Mouse (Mus musculus) limb, embryonic 11.5 days (tissue): ENCODE data around the gene Apobec4. TPM values are rescaled to one million over a fixed set of nuclear protein-coding genes. Genes with fewer than 3 reads are reported as not detected.

Experiments
- ATAC-seq: fragments of 200-750 bp; cut with Nextera tagmentation; 2 replicates; pipeline ENCODE4 v1.8.0; 2017; ENCODE audit warnings: low read depth; ENCODE audit not compliant: insufficient number of reproducible peaks, low FRiP score, low TSS enrichment
- DNase-seq: peaks from one replicate; pipeline ENCODE4 v3.0.0-alpha.2; 2015; ENCODE audit warnings: low spot score
- H3K27ac ChIP-seq: fragments of 300-500 bp; sonication (generic); replicated peaks from 2 replicates; pipeline ENCODE4 v1.5.1; 2014; ENCODE audit warnings: low read depth, mild to moderate bottlenecking, low read length
- H3K27me3 ChIP-seq: fragments of 300-500 bp; sonication (generic); 2 replicates; pipeline ENCODE4 v1.6.1; 2014; ENCODE audit warnings: mild to moderate bottlenecking, low read length, mixed read lengths; ENCODE audit not compliant: control insufficient read depth, insufficient read depth
- H3K36me3 ChIP-seq: fragments of 300-500 bp; sonication (generic); 2 replicates; pipeline ENCODE4 v1.6.1; 2014; ENCODE audit warnings: mild to moderate bottlenecking, low read length, moderate library complexity, mixed read lengths; ENCODE audit not compliant: control insufficient read depth, insufficient read depth
- H3K4me1 ChIP-seq: fragments of 300-500 bp; sonication (generic); 2 replicates; pipeline ENCODE4 v1.6.1; 2014; ENCODE audit warnings: low read length, mixed read lengths; ENCODE audit not compliant: control insufficient read depth, insufficient read depth
- H3K4me2 ChIP-seq: fragments of 300-500 bp; sonication (generic); 2 replicates; pipeline ENCODE4 v1.6.1; 2014; ENCODE audit warnings: low read depth, mild to moderate bottlenecking, moderate library complexity; ENCODE audit not compliant: severe bottlenecking
- H3K4me3 ChIP-seq: fragments of 300-500 bp; sonication (generic); 2 replicates; pipeline ENCODE4 v1.5.1; 2014; ENCODE audit warnings: low read depth, low read length
- H3K9ac ChIP-seq: fragments of 300-500 bp; sonication (generic); 2 replicates; pipeline ENCODE4 v1.6.1; 2014; ENCODE audit warnings: mild to moderate bottlenecking, low read length
- H3K9me3 ChIP-seq: fragments of 300-500 bp; sonication (generic); 2 replicates; pipeline ENCODE4 v1.6.1; 2016; ENCODE audit warnings: low read length; ENCODE audit not compliant: control insufficient read depth
- WGBS: fragments of 180-500 bp; shearing (Covaris S2); extraction: QIAGEN DNeasy Blood & Tissue Kit; methylation state at CpG from one replicate; pipeline ENCODE4 v1.1.7; 2014; 5-methylcytosine and 5-hydroxymethylcytosine counted together
- polyA plus RNA-seq: library from polyadenylated mRNA; unstranded; fragments of >200 nt; fragmentation: Nextera tagmentation; extraction: Ambion mirVana; gene quantifications from 2 replicates; pipeline ENCODE4 v1.2.1, GENCODE M21; 2014

Gene Apobec4
- polyA plus RNA-seq, result 0.12 TPM in 1 of 2 replicates, not detected in the other

DNA sequence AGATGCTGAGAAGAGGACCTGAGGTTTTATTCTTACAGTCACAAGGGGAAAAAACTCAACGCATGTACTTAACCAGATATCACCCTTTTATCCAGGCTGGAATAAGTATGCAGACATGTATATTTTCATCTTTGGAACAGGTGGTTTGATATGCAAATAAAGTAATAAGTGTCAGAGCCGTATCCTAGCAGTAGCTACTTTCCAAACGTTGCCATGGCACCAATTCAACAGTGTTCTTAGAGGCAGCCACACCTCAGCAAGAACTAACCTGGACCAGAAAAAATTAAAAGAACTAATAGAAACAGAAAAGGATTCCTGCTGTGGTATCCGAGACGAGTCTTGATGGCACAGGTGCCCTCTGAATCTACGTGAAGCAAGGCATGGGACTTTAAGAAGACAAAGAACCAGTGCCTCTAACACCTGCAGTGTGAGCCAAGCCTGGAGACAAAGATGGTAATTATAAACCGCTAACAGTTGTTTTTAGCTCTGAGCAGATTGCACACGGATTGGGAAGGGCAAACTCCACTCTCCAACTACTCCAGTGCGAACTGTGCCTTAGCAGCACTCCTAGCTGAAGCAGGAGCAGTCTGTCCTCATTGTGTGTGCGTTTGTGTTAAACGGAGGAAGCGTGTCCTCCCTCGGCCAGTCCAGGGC lies at the start of gene Apobec4:
Apobec4 (plus strand) TSS at position 240 of the 654 bp plus-strand sequence.
- no peak within 1 kb of the TSS for H3K27ac ChIP-seq
- H3K9me3 ChIP-seq, result no peaks in the 10 kb centered on the region
- ATAC-seq, result no peak
- H3K9ac ChIP-seq, result no peak within 1 kb of the TSS
- WGBS, result 75% methylated on average over 13 of the region's 13 CpGs
- no peaks in the 10 kb centered on the region for H3K4me1 ChIP-seq
- H3K4me3 ChIP-seq, result no peak within 1 kb of the TSS
- no peaks in the 10 kb centered on the region for H3K27me3 ChIP-seq
- no peak for DNase-seq
- H3K36me3 ChIP-seq, result no peaks in the 10 kb centered on the region
- no peak within 1 kb of the TSS for H3K4me2 ChIP-seq

DNA sequence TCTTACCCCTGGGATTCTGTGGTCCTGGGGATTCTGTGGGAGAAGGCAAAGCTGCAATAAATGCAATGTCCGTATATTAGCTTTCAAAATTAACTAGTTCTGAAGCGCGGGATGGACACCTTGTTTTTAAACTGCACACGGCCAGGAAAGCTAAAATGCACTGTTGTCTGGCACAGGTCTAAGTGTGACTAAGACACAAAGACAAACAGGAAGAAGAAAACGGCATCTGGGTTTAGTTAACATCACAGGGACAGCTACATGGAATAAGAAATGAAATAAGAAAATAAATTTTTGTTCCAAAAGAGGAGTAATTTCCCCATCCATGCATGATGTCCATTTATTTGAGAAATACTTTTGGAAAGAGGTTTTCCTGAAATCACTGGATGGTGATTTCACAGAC lies 49.3 kb upstream of the Apobec4 start:
- Histone ChIP-seq H3K27ac (no peak overlapping the region), H3K4me3 (no peak overlapping the region), H3K9me3 (no peaks in the 10 kb centered on the region), H3K36me3 (no peaks in the 10 kb centered on the region), H3K27me3 (no peaks in the 10 kb centered on the region), H3K4me1 (no peaks in the 10 kb centered on the region; the same call in 1 of the 2 replicates), H3K9ac (no peak overlapping the region), H3K4me2 (no peak overlapping the region)
- DNase-seq (no peak), ATAC-seq (no peak)
- 77% methylated on average over 5 of the region's 5 CpGs for WGBS

DNA sequence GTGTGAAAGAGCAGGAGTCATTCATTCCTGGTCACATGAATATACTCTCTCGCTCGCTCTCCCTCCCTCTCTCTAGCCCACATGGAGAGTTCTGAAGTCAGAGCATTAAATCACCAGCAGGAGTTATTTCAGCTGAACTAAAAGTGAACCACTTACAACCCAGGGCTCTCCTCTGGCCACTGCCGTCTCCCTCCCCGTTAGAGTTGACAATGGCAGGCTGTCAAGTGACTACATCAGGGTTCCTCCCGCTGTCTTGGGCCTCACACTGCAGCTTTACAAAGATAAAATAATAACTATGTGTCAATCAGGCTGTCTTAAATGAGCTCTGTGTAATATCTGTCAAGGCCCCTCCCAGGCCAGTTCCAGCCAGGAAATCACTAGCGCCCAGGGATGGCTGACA lies 47.4 kb upstream of the Apobec4 start:
- no peak overlapping the region for H3K4me2 ChIP-seq
- 0 out of 2 replicates have a peak, but pooled peaks have one; percentile 21 for ATAC-seq
- no peaks in the 10 kb centered on the region for H3K9me3 ChIP-seq
- 31% methylated on average over 6 of the region's 6 CpGs for WGBS
- no peak overlapping the region for H3K9ac ChIP-seq
- no peak overlapping the region for H3K4me3 ChIP-seq
- H3K36me3 ChIP-seq, result no peaks in the 10 kb centered on the region
- DNase-seq, result no peak
- no peaks in the 10 kb centered on the region for H3K27me3 ChIP-seq
- H3K4me1 ChIP-seq, result no peaks in the 10 kb centered on the region; the same call in 1 of the 2 replicates
- no peak overlapping the region for H3K27ac ChIP-seq

DNA sequence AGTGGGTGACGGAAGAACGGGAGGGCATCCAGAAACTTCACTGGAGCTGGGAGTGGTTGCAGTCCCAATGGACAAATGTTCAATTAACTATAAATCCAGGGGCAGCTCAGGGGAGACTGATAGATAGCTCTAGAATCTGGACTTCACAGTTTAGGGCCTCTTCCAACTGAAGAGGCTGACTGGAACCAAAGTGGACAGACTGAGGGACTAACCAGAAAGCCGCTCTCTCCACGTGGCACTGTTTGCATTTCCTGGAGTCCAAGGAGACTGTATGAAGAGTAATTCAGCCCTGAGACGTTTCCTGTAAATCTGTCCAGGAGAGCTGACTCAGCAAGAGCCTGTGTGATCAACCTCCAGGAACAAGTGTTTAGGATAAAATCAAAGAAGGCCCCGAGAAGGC lies 46.4 kb upstream of the Apobec4 start:
- ATAC-seq, result no peak
- Histone ChIP-seq H3K36me3 (no peaks in the 10 kb centered on the region), H3K4me2 (no peak overlapping the region), H3K27ac (no peak overlapping the region), H3K9ac (no peak overlapping the region), H3K9me3 (no peaks in the 10 kb centered on the region), H3K27me3 (no peaks in the 10 kb centered on the region), H3K4me1 (no peaks in the 10 kb centered on the region; the same call in 1 of the 2 replicates), H3K4me3 (no peak overlapping the region)
- WGBS, result 62% methylated on average over 6 of the region's 6 CpGs
- no peak for DNase-seq

DNA sequence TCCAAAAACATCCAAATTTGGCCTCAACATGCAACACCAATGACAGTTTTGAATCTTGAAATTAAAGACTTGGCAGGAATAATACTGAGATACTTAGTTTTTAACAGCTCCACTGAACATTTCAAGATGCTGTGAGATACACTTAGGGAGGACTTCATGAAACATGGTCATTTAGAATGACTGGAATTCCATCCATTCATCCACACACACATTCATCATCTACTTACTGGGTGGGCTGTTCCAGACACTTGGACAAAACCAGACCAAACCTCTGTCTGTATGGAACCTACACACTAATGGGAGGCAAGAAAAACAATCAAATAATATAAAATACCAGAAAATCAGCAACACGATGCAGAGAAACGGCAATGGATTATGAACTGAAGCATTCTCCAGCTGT lies 42.8 kb upstream of the Apobec4 start:
- no peaks in the 10 kb centered on the region for H3K36me3 ChIP-seq
- H3K4me1 ChIP-seq, result no peaks in the 10 kb centered on the region; the same call in 1 of the 2 replicates
- no peaks in the 10 kb centered on the region for H3K9me3 ChIP-seq
- 92% methylated on average over 2 of the region's 2 CpGs for WGBS
- ATAC-seq, result no peak
- no peak overlapping the region for H3K27ac ChIP-seq
- H3K27me3 ChIP-seq, result no peaks in the 10 kb centered on the region
- no peak for DNase-seq
- H3K4me3 ChIP-seq, result no peak overlapping the region
- no peak overlapping the region for H3K9ac ChIP-seq
- no peak overlapping the region for H3K4me2 ChIP-seq

DNA sequence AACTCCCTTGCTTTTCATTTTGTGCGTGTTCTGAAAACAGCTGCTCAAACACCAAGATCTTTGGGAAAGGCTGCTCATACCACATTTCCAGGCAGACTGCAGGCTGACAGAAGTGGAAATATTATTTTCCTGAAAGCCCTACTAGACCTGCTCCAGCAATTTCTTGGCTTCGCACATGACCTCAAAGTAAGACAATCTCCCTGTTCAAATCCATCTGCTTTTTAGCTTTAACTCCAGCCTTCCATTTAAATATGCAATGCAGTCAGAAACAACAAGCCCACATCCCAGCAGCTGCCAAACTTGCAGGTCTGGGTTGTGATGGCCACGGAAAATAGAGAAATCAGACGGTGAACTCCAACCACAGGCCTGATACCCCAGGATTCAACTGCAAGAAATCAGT lies 39.3 kb upstream of the Apobec4 start:
- Histone ChIP-seq H3K27ac (no peak overlapping the region), H3K27me3 (no peaks in the 10 kb centered on the region), H3K9ac (no peak overlapping the region), H3K4me2 (no peak overlapping the region), H3K9me3 (no peaks in the 10 kb centered on the region), H3K4me1 (peaks cover 5% of the 10 kb centered on the region; the same call in 1 of the 2 replicates), H3K4me3 (no peak overlapping the region), H3K36me3 (no peaks in the 10 kb centered on the region)
- ATAC-seq (no peak), DNase-seq (no peak)
- WGBS, result 91% methylated on average over 4 of the region's 4 CpGs

DNA sequence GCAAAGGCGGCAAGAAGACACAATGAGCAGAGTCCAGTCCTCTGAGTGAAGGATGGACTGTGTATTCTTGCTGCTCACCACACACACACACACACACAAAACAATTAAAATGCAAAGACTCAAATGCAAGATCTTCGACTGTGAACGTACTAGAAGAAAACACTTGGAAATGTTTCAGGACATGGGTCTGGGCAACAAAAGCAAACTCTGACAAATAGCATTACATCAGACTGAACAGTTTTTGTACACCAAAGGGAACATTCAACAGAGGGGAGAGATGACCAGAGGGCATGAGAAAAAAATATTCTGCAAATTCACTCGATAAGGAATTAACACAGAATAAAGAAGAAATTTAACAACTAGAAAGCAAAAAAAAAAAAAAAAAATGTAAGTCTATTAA lies 36.4 kb upstream of the Apobec4 start:
- no peak overlapping the region for H3K27ac ChIP-seq
- no peaks in the 10 kb centered on the region for H3K36me3 ChIP-seq
- ATAC-seq (no peak), DNase-seq (no peak)
- no peaks in the 10 kb centered on the region for H3K27me3 ChIP-seq
- H3K9ac ChIP-seq, result no peak overlapping the region
- 80% methylated on average over 4 of the region's 4 CpGs for WGBS
- H3K4me3 ChIP-seq, result no peak overlapping the region
- no peaks in the 10 kb centered on the region for H3K9me3 ChIP-seq
- peaks cover 8% of the 10 kb centered on the region for H3K4me1 ChIP-seq
- H3K4me2 ChIP-seq, result no peak overlapping the region

DNA sequence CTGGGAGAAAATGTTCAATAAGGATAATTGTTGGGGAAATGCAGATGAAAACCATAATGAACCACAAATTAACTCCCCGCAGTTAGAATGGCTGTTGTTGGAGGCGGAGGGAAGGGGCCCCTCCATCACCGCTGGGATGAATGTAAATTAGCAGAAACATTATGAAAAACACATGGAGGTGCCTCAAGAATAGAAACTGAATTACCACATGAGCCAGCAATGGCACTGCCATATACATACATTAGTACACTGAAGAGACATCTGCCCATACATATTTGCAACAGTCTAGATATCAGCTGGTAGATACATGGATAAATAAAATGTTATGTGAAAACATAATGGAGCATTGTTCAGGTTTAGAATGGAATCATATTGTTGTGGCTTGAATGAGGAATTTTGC lies 35.9 kb upstream of the Apobec4 start:
- Histone ChIP-seq H3K9me3 (no peaks in the 10 kb centered on the region), H3K36me3 (no peaks in the 10 kb centered on the region), H3K27me3 (no peaks in the 10 kb centered on the region), H3K9ac (no peak overlapping the region), H3K4me1 (peaks cover 8% of the 10 kb centered on the region), H3K27ac (no peak overlapping the region; the same call in 1 of the 2 replicates), H3K4me3 (no peak overlapping the region), H3K4me2 (no peak overlapping the region)
- 24% methylated on average over 3 of the region's 3 CpGs for WGBS
- no peak for DNase-seq
- no peak for ATAC-seq

DNA sequence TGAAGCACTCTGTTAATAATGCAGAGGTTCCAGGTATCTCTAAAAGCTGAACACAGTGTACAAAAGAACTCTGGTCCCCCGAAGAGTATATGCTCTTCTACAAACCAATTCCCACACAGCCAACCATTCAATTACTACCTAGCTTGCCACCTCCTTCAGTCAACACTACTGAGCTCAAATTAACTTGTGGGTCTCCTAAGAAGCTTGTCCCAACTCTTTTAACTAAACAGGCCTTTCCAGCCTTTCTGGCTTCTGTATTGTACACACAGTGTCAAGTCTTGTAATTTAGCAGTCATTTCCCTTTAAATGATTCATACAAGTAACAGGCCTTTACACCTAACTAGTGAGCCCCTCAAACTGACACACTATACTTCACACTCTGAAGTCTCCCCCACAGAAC lies 33.0 kb upstream of the Apobec4 start:
- Histone ChIP-seq H3K27me3 (no peaks in the 10 kb centered on the region), H3K4me2 (no peak overlapping the region), H3K36me3 (no peaks in the 10 kb centered on the region), H3K4me3 (no peak overlapping the region), H3K9ac (no peak overlapping the region), H3K4me1 (peaks cover 8% of the 10 kb centered on the region), H3K27ac (no peak overlapping the region), H3K9me3 (no peaks in the 10 kb centered on the region)
- ATAC-seq (no peak), DNase-seq (no peak)
- 90% methylated on average over 1 of the region's 1 CpGs for WGBS
